Mouse (Mus musculus) hindbrain, embryonic 11.5 days (tissue): ENCODE results near the gene Gm5431. TPM values are rescaled to one million over a fixed set of nuclear protein-coding genes. Genes with fewer than 3 reads are reported as not detected.

Experiments used
- ATAC-seq: fragments of 200-750 bp; cut with Nextera tagmentation; 2 replicates; pipeline ENCODE4 v1.8.0; 2017; ENCODE audit warnings: mild to moderate bottlenecking, moderate TSS enrichment, moderate library complexity; ENCODE audit not compliant: low FRiP score
- DNase-seq: peaks from one replicate; pipeline ENCODE4 v3.0.0-alpha.2; 2015; ENCODE audit warnings: low spot score
- H3K27ac ChIP-seq: fragments of 300-500 bp; sonication (generic); 2 replicates; pipeline ENCODE4 v1.5.1; 2014; ENCODE audit warnings: mild to moderate bottlenecking, low read depth, low read length
- H3K27me3 ChIP-seq: fragments of 300-500 bp; sonication (generic); 2 replicates; pipeline ENCODE4 v1.6.1; 2014; ENCODE audit warnings: mild to moderate bottlenecking, low read length, moderate library complexity, mixed read lengths; ENCODE audit not compliant: control insufficient read depth, insufficient read depth
- H3K36me3 ChIP-seq: fragments of 300-500 bp; sonication (generic); 2 replicates; pipeline ENCODE4 v1.6.1; 2014; ENCODE audit warnings: mild to moderate bottlenecking, low read length, moderate library complexity, mixed read lengths; ENCODE audit not compliant: control insufficient read depth, insufficient read depth
- H3K4me1 ChIP-seq: fragments of 300-500 bp; sonication (generic); replicated peaks from 2 replicates; pipeline ENCODE4 v1.6.1; 2014; ENCODE audit warnings: low read length, mixed read lengths; ENCODE audit not compliant: control insufficient read depth, insufficient read depth
- H3K4me2 ChIP-seq: fragments of 300-500 bp; sonication (generic); replicated peaks from 2 replicates; pipeline ENCODE4 v1.6.1; 2014; ENCODE audit warnings: mild to moderate bottlenecking, low read depth, low read length
- H3K4me3 ChIP-seq: fragments of 300-500 bp; sonication (generic); 2 replicates; pipeline ENCODE4 v1.5.1; 2014; ENCODE audit warnings: low read depth, low read length
- H3K9ac ChIP-seq: fragments of 300-500 bp; sonication (generic); 2 replicates; pipeline ENCODE4 v1.6.1; 2014; ENCODE audit warnings: low read depth, low read length
- H3K9me3 ChIP-seq: fragments of 300-500 bp; sonication (generic); 2 replicates; pipeline ENCODE4 v1.6.1; 2016; ENCODE audit warnings: low read length; ENCODE audit not compliant: control insufficient read depth
- WGBS: fragments of 180-500 bp; shearing (Covaris S2); extraction: QIAGEN DNeasy Blood & Tissue Kit; methylation state at CpG from one replicate; pipeline ENCODE4 v1.1.7; 2014; 5-methylcytosine and 5-hydroxymethylcytosine counted together
- polyA plus RNA-seq: library from polyadenylated mRNA; unstranded; fragments of >200 nt; fragmentation: Nextera tagmentation; extraction: Ambion mirVana; gene quantifications from 2 replicates; pipeline ENCODE4 v1.2.1, GENCODE M21; 2014

Gm5431 gene
- polyA plus RNA-seq, 1 experiment from 2014 or later, result 0.26 TPM

DNA sequence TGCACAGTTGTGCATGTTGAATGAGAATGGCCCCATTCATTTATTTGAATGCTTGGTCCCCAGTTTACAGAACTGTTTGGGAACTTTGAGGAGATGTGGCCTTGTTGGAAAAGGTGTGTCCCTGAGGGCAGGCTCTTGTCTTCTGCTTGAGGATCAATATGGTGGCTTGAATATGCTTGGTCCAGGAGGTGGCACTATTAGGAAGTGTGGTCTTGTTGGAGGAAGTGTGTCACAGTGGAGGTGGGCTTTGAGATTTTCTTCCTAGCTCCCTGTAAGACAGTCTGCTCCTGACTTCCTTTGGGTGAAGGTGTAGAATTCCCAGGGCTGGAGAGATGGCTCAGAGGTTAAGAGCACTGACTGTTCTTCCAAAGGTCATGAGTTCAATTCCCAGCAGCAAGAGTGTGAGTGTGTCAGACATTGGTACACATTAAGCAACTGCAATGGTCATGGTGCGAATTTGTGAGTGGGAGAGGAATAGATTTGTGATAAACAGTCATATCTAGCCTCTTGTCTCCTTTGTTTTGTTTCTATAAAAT lies 39.2 kb downstream of the Gm5431 start:
- ATAC-seq (no peak), DNase-seq (no peak)
- Histone ChIP-seq H3K36me3 (no peaks in the 10 kb centered on the region), H3K9me3 (no peaks in the 10 kb centered on the region), H3K9ac (no peak overlapping the region), H3K27ac (no peak overlapping the region), H3K4me3 (no peak overlapping the region), H3K27me3 (0 out of 2 replicates have a peak, but pooled peaks cover 2% of the 10 kb centered on the region), H3K4me1 (no peaks in the 10 kb centered on the region), H3K4me2 (no peak overlapping the region)
- 85% methylated on average over 1 of the region's 1 CpGs for WGBS

GRCm38 (mm10) chr11:48859014-48859413 lies 43.0 kb downstream of the Gm5431 start:
- Histone ChIP-seq H3K9me3 (no peaks in the 10 kb centered on the region), H3K4me3 (no peak overlapping the region), H3K4me1 (no peaks in the 10 kb centered on the region), H3K36me3 (no peaks in the 10 kb centered on the region), H3K4me2 (no peak overlapping the region; the same call in 1 of the 2 replicates), H3K9ac (no peak overlapping the region), H3K27ac (no peak overlapping the region), H3K27me3 (peaks cover 3% of the 10 kb centered on the region)
- WGBS, result 1% methylated on average over 6 of the region's 6 CpGs
- ATAC-seq, result no peak
- DNase-seq, result peak; percentile 82

- DNase-seq (peak; percentile 91), ATAC-seq (peak; percentile 83)
- Histone ChIP-seq H3K4me3 (peak overlapping the region; percentile 63), H3K27me3 (peaks cover 4% of the 10 kb centered on the region), H3K9me3 (no peaks in the 10 kb centered on the region), H3K27ac (no peak overlapping the region), H3K9ac (peak overlapping the region; percentile 51; the same call in 1 of the 2 replicates), H3K36me3 (no peaks in the 10 kb centered on the region), H3K4me1 (no peaks in the 10 kb centered on the region), H3K4me2 (peak overlapping the region; percentile 91)
- under 1% methylated on average over 31 of the region's 31 CpGs for WGBS
Observed at GRCm38 (mm10) chr11:48853474-48854180, 48.4 kb downstream of the Gm5431 start.

DNA sequence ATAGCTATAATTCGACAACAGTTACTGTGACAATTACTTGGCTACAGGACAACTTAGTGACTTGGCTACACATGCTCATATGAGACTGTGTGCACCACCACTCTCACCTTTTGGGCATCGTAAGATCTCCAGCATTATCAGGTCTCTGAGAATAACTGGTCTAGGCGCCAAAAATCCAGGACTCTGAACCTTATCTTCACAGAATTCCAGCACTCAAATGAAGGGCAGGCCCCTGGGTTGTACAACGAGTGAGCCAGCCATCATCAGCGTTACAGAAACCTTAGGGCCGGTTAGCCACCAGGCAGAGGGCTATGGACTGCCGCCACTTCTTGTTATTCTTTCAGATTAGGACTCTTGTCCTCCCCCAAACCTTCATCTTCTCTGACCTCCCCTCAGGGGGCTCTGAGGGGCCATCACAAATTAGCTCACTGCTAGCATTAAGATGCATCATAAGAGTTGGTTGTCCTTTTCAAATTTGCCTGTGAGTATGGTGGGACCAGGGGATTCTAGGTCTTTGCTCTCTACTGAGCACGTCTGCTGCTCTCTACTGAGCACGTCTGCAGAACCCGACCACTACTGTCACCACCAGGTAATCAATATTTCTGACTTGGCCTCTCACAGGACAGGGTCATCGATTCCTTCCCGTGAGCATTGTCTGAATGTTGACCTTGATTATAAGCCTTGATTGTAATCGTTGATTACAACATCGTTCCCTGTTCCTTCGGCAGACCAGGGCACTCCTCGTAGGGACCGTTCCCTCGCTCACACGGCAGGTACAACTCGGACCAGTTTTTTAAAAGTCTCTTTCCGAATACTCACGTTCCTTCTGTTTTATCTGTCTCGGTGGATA lies 49.2 kb downstream of the Gm5431 start:
- Histone ChIP-seq H3K4me1 (no peaks in the 10 kb centered on the region), H3K9me3 (no peaks in the 10 kb centered on the region), H3K4me2 (peak overlapping the region; percentile 91), H3K27me3 (peaks cover 4% of the 10 kb centered on the region), H3K27ac (no peak overlapping the region), H3K36me3 (no peaks in the 10 kb centered on the region), H3K9ac (peak overlapping the region; percentile 51), H3K4me3 (peak overlapping the region; percentile 63)
- 8% methylated on average over 23 of the region's 23 CpGs for WGBS
- no peak for DNase-seq
- peak; percentile 50 for ATAC-seq

GRCm38 (mm10) chr11:48852190-48852589 lies 49.8 kb downstream of the Gm5431 start:
- DNase-seq (no peak), ATAC-seq (no peak)
- Histone ChIP-seq H3K4me1 (no peaks in the 10 kb centered on the region), H3K9ac (no peak overlapping the region), H3K4me3 (no peak overlapping the region), H3K36me3 (no peaks in the 10 kb centered on the region), H3K4me2 (no peak overlapping the region), H3K9me3 (no peaks in the 10 kb centered on the region), H3K27ac (no peak overlapping the region), H3K27me3 (peaks cover 4% of the 10 kb centered on the region)
- 78% methylated on average over 4 of the region's 4 CpGs for WGBS

- Histone ChIP-seq H3K27ac (no peak overlapping the region), H3K36me3 (no peaks in the 10 kb centered on the region), H3K4me3 (no peak overlapping the region), H3K4me1 (no peaks in the 10 kb centered on the region), H3K9me3 (no peaks in the 10 kb centered on the region), H3K27me3 (peaks cover 4% of the 10 kb centered on the region), H3K4me2 (no peak overlapping the region), H3K9ac (no peak overlapping the region)
- DNase-seq (no peak), ATAC-seq (no peak)
- WGBS, result 83% methylated on average over 4 of the region's 4 CpGs
Observed at GRCm38 (mm10) chr11:48851270-48851995, 50.6 kb downstream of the Gm5431 start.

- Histone ChIP-seq H3K4me2 (no peak overlapping the region), H3K9ac (no peak overlapping the region), H3K27me3 (peaks cover 4% of the 10 kb centered on the region), H3K4me3 (no peak overlapping the region), H3K4me1 (no peaks in the 10 kb centered on the region), H3K9me3 (no peaks in the 10 kb centered on the region), H3K27ac (no peak overlapping the region), H3K36me3 (no peaks in the 10 kb centered on the region)
- WGBS, result 59% methylated on average over 2 of the region's 2 CpGs
- no peak for DNase-seq
- ATAC-seq, result no peak
Observed at GRCm38 (mm10) chr11:48850240-48850639, 51.8 kb downstream of the Gm5431 start.

DNA sequence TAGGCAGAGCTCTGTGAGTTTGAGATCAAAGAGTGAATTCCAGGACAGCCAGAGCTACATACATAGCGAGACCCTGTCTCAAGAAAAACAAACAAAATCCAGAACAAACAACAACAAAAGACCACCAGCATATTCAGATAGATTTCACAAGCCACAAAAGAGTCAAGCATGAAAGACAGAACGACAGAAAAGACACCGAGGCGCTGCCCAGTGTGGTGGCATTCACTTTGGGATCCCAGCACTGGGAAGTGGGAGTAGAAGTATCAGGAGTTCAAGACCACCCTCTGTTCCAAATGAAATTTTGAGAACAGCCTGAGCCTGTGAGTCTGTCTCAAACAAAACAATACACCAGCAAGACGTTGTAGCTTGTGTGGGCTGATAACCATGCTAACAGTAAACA lies 55.1 kb downstream of the Gm5431 start:
- Histone ChIP-seq H3K4me3 (no peak overlapping the region), H3K27me3 (peaks cover 2% of the 10 kb centered on the region; the same call in 1 of the 2 replicates), H3K36me3 (no peaks in the 10 kb centered on the region), H3K27ac (no peak overlapping the region), H3K4me2 (no peak overlapping the region), H3K9ac (no peak overlapping the region), H3K4me1 (no peaks in the 10 kb centered on the region), H3K9me3 (no peaks in the 10 kb centered on the region)
- DNase-seq (no peak), ATAC-seq (no peak)
- 56% methylated on average over 5 of the region's 5 CpGs for WGBS
